Mouse (Mus musculus): ENCODE data around the gene Mettl21e. TPM values are rescaled to one million over a fixed set of nuclear protein-coding genes. Genes with fewer than 3 reads are reported as not detected.

The Mettl21e gene
- polyA plus RNA-seq, 1 experiment from 2014 or later, result not detected

DNA sequence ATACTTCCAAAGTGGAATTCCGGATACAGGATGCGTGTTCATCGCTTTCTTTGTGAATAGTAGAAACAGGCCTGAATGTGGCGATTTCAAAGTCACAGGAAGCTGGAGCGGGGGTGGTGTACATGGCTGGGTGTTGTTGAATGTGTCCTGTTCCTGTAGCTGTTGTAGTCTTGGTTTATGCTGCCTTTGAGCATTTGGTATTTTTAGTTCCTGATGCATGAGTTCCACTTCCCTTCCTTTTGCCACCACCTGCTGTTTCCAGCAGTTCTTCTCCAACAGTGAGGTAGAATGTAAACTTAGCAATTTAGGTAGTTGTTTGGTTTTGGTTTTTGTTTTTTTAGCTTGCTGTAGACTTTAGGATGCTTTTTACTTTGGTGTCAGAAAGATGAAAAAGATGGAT lies 56.4 kb downstream of the Mettl21e start:
- Histone ChIP-seq H3K4me1 (ENCODE audit: control insufficient read depth, insufficient read depth, low read length) (no peaks in the 10 kb centered on the region), H3K36me3 (ENCODE audit: control insufficient read depth, insufficient read depth, low read length) (peaks cover 11% of the 10 kb centered on the region), H3K27me3 (ENCODE audit: control insufficient read depth, insufficient read depth, low read length) (no peaks in the 10 kb centered on the region), H3K9ac (ENCODE audit: low read length) (no peak overlapping the region), H3K9me3 (ENCODE audit: control insufficient read depth, low read length) (no peaks in the 10 kb centered on the region), H3K27ac (replicated peaks; ENCODE audit: low read depth, low read length) (no peak overlapping the region), H3K4me3 (ENCODE audit: low read depth, low read length) (no peak overlapping the region), H3K4me2 (ENCODE audit: low read depth, severe bottlenecking) (no peak overlapping the region)
- WGBS, result 97% methylated on average over 5 of the region's 5 CpGs
- DNase-seq (ENCODE audit: low spot score) (no peak), ATAC-seq (ENCODE audit: insufficient number of reproducible peaks, low FRiP score, low TSS enrichment, low read depth) (no peak)

DNA sequence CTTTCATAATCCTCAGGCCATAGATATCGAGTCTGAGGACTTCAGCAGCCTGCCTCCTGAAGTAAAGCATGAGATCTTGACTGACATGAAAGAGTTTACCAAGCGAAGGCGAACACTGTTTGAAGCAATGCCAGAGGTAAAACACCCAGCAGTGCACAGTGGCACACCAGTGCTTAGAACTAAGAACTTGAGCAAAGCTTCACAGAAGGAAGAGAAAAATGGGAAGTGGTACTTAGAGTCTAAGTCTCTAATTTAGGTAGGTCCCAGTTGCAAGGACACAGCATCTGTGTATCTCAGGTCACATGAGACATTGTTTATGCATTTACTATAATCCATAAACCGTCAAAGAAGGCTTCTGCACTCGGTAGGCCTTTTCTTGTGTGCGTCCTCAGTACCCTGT lies 56.9 kb downstream of the Mettl21e start:
- H3K36me3 ChIP-seq (ENCODE audit: control insufficient read depth, insufficient read depth, low read length), result peaks cover 8% of the 10 kb centered on the region
- DNase-seq (ENCODE audit: low spot score) (no peak), ATAC-seq (ENCODE audit: insufficient number of reproducible peaks, low FRiP score, low TSS enrichment, low read depth) (no peak)
- H3K9me3 ChIP-seq (ENCODE audit: control insufficient read depth, low read length), result no peaks in the 10 kb centered on the region
- no peak overlapping the region for H3K9ac ChIP-seq (ENCODE audit: low read length)
- WGBS, result 91% methylated on average over 6 of the region's 6 CpGs
- H3K27ac ChIP-seq (replicated peaks; ENCODE audit: low read depth, low read length), result no peak overlapping the region
- no peaks in the 10 kb centered on the region for H3K27me3 ChIP-seq (ENCODE audit: control insufficient read depth, insufficient read depth, low read length)
- no peaks in the 10 kb centered on the region for H3K4me1 ChIP-seq (ENCODE audit: control insufficient read depth, insufficient read depth, low read length)
- no peak overlapping the region for H3K4me3 ChIP-seq (ENCODE audit: low read depth, low read length)
- H3K4me2 ChIP-seq (ENCODE audit: low read depth, severe bottlenecking), result no peak overlapping the region

DNA sequence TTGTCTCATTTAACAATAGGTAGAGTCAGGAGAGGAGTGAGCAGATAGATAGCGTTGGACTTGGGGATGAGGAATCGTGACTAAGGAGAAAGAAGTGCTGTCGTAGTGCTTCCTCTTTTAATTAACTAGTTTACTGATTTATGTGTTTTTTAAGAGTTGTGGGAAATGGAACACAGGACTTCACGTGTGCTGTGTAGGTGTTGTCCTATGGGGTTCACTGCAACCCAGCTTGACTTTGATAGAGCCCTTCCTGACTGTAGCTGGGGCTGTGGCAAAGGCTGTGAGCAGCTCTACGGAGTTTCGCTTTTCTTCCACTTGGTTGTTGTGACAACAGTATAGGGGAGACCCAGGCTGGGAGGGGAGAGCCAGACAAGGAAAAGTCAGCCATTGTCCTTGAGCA lies 60.4 kb downstream of the Mettl21e start:
- Histone ChIP-seq H3K27ac (replicated peaks; ENCODE audit: low read depth, low read length) (no peak overlapping the region), H3K4me1 (ENCODE audit: control insufficient read depth, insufficient read depth, low read length) (no peaks in the 10 kb centered on the region), H3K4me2 (ENCODE audit: low read depth, severe bottlenecking) (no peak overlapping the region), H3K27me3 (ENCODE audit: control insufficient read depth, insufficient read depth, low read length) (no peaks in the 10 kb centered on the region), H3K4me3 (ENCODE audit: low read depth, low read length) (no peak overlapping the region), H3K36me3 (ENCODE audit: control insufficient read depth, insufficient read depth, low read length) (peaks cover 8% of the 10 kb centered on the region; the same call in 1 of the 2 replicates), H3K9me3 (ENCODE audit: control insufficient read depth, low read length) (no peaks in the 10 kb centered on the region), H3K9ac (ENCODE audit: low read length) (no peak overlapping the region)
- ATAC-seq (ENCODE audit: insufficient number of reproducible peaks, low FRiP score, low TSS enrichment, low read depth), result no peak
- DNase-seq (ENCODE audit: low spot score), result no peak
- 84% methylated on average over 6 of the region's 6 CpGs for WGBS

DNA sequence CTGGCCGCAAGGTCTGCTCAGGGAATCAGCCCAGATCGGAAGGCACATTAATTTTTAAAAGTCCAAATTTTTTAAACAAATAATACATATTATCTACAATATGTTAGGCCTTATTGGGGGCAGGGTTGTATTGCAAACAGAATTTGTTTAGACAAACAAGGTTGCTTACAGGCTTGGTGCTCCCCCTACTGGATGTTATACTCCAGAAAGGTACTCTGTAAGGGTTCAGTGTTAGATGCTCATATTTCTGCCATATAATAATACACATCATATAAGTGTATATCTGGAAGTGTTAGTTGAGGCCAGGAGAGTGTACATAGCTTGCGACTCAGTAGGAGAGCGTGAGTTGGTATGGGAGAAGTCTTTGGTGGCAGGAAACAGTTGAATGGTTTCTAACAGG lies 63.5 kb downstream of the Mettl21e start:
- no peak overlapping the region for H3K9ac ChIP-seq (ENCODE audit: low read length)
- H3K9me3 ChIP-seq (ENCODE audit: control insufficient read depth, low read length), result no peaks in the 10 kb centered on the region
- DNase-seq (ENCODE audit: low spot score) (no peak), ATAC-seq (ENCODE audit: insufficient number of reproducible peaks, low FRiP score, low TSS enrichment, low read depth) (no peak)
- H3K36me3 ChIP-seq (ENCODE audit: control insufficient read depth, insufficient read depth, low read length), result peaks cover 2% of the 10 kb centered on the region; the same call in 1 of the 2 replicates
- H3K27ac ChIP-seq (replicated peaks; ENCODE audit: low read depth, low read length), result no peak overlapping the region
- H3K4me2 ChIP-seq (ENCODE audit: low read depth, severe bottlenecking), result no peak overlapping the region
- no peaks in the 10 kb centered on the region for H3K4me1 ChIP-seq (ENCODE audit: control insufficient read depth, insufficient read depth, low read length)
- no peak overlapping the region for H3K4me3 ChIP-seq (ENCODE audit: low read depth, low read length)
- H3K27me3 ChIP-seq (ENCODE audit: control insufficient read depth, insufficient read depth, low read length), result no peaks in the 10 kb centered on the region
- whole genome bisulfite sequencing, result 95% methylated on average over 4 of the region's 4 CpGs

Other genes with a start within 250 kb of the Mettl21e start
- 0.81 and 1.0 TPM in 2 replicates for gene Mettl21c, start 198.9 kb downstream of the Mettl21e start, polyA plus RNA-seq (2014; fragmentation: Nextera tagmentation; extraction: Ambion mirVana)
- gene Gm8251, start 157.0 kb downstream of the Mettl21e start, polyA plus RNA-seq (2014; fragmentation: Nextera tagmentation; extraction: Ambion mirVana), result 0.14 and 0.20 TPM in 2 replicates
- 91.1 and 101 TPM in 2 replicates for gene Tex30, start 116.5 kb downstream of the Mettl21e start, polyA plus RNA-seq (2014; fragmentation: Nextera tagmentation; extraction: Ambion mirVana)
- gene Kdelc1, start 100.2 kb downstream of the Mettl21e start, polyA plus RNA-seq (2014; fragmentation: Nextera tagmentation; extraction: Ambion mirVana), result 84.1 and 84.2 TPM in 2 replicates
- 28.6 and 29.5 TPM in 2 replicates for gene Bivm, start 100.0 kb downstream of the Mettl21e start, polyA plus RNA-seq (2014; fragmentation: Nextera tagmentation; extraction: Ambion mirVana)
- 26.0 and 29.5 TPM in 2 replicates for gene Ercc5, start 71.2 kb downstream of the Mettl21e start, polyA plus RNA-seq (2014; fragmentation: Nextera tagmentation; extraction: Ambion mirVana)